Mouse (Mus musculus): Measurements from ENCODE around the gene Zfp341.

Zfp341 gene

GRCm38 (mm10) chr2:154589051-154589450 lies 24.0 kb upstream of the Zfp341 start:
- no peak for DNase-seq

DNA sequence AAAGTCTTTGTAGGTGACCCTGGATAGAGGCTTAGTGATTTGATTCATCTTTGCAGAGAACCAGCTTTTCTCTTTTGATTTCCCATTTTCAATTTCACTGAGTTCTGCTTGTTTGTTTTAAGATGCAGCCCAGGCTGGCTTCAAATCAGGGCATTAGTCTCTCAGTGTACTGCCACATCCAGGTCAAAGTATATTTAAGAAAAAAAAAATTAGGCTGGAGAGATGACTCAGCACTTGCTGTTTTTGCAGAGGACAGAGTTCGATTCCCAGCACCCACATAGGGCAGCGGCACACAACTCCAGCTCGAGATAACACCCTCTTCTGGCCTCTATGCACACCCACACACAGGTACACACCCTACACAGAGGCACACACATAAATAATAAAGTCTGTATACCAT lies 21.9 kb upstream of the Zfp341 start:
- DNase-seq: no peak

GRCm38 (mm10) chr2:154593025-154593424 lies 20.1 kb upstream of the Zfp341 start:
- peak; percentile 46 for DNase-seq

- DNase-seq: no peak
Measured at GRCm38 (mm10) chr2:154595775-154596174, 17.3 kb upstream of the Zfp341 start.

GRCm38 (mm10) chr2:154597399-154597798 lies 15.7 kb upstream of the Zfp341 start:
- no peak for DNase-seq

DNA sequence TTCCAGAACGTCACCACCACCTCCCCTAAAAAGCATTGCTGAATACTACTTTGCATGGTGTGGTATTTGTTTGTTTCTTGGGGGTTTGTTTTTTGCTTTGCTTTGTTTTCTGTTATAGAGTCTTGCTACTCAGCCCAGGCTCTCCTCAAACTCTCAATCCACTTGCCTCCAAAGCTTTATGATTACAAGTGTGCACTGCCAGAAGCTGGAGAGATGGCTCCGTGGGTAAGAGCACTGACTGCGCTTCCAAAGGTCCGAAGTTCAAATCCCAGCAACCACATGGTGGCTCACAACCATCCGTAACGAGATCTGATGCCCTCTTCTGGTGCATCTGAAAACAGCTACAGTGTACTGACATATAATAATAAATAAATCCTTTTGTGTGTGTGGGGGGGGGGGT lies 12.5 kb upstream of the Zfp341 start:
- no peak for DNase-seq

GRCm38 (mm10) chr2:154601324-154601723 lies 11.8 kb upstream of the Zfp341 start:
- DNase-seq: no peak

- no peak for DNase-seq
Measured at GRCm38 (mm10) chr2:154603007-154603637, 10.0 kb upstream of the Zfp341 start.

- DNase-seq: peak; percentile 99
Measured at GRCm38 (mm10) chr2:154603638-154604153, 9.4 kb upstream of the Zfp341 start, which contains the start of gene Pxmp4. Pxmp4 (minus strand) TSS chr2:154603708.

DNA sequence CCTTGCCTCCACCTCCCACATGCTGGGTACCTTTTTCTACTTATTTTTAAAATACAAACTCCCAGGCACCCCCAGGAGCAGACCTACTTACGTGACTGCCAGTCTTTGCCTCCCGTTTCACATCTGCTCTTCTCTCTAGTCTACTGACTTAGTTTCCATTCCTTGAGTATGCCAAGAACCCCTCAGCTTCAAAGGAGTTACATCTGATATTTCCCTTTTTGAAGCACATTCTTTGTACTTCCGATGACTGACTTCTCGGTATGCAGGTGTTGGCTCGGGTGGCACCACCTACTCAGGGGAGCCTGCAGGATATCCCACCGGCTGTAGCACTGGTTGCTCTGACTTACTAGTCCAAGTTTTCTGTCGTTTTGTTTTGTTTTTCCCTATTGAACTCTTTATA lies 8.9 kb upstream of the Zfp341 start:
- no peak for DNase-seq

DNA sequence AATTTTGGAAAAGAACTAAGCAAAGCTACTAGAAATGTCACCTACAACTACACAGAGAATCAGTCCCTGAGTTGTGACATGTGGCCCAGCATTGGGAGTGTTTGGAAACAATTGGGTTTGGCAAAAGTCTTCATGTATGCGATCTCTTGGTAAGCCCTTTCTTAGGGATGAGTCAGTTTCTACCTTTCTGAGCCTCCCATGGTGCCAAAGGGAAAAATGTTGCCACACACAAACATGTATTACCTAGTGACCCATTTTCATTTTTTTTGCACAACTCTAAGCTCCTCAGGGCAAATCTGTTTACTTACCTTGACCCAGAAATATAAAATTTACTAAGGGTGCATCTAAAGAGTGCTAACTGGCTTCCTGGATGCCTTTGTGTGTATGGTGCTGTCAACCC lies 6.1 kb upstream of the Zfp341 start:
- no peak for DNase-seq

DNA sequence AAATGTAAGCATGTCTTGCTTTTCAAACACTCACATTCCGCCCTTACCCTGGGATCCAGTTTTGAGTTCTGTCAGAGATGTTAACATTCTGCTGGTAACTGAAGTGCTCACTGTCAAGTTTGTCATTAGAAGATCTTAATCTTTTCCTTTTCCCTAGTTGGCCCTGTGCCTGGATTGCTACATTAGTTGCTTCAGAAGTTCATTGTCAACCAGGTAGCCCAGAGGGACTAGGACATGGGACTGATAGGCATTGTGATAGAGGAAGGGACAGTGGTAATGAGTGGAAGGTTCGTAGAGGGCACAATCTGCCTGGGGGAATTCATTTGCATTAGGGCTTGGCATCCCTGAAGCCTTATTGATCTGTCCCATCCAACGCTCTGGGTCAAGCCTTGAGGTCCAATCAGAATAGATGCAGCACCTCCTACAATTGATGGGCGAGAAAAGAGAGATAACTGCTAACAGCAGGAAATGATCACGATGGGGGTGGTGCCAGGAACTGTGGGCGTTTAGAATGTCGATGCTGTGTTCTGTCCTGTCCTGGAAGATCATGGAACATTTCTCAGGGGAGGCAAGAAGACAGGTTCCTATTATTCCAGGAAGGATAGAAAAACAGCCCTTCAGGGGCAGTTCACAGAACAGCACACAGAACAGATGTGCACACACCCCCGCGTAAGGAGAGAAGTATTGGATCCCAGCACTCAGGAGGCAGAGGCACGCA lies 3.9 kb upstream of the Zfp341 start:
- DNase-seq: no peak

DNA sequence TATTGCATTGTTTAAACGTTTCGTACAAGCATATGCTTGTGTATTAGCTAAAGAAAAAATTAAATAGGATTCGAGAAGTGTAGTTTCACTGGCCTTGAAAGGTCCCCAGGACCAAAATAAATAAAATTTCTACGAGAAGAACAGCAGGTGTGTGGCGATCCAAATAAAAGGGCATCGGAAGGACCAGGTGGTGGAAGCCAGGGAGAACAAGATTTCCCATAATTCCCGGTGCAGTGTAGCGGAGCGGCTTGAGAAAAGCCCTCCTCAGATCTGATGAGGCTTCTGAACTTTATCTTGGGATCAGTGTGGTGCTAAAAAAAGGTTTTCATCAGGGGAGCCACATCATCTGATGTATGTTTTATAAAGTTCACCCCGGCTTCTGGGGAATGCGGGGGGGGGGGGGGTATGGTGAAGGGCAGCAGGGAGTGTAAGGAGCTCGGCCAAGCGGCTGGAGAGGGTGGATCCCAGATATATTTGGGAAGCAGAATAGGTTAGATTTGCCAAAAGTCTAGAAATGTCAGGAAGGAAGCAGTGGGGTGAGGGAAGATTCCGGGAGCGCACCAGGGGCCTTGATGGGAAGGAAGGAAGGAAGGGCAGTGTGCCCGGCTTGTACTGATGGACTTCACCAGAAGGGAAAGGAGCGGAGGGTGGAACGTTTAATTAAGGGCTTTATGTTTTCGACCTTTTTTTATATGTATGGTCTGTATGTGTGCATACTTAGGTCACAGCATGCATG lies 1.9 kb downstream of the Zfp341 start:
- no peak for DNase-seq

DNA sequence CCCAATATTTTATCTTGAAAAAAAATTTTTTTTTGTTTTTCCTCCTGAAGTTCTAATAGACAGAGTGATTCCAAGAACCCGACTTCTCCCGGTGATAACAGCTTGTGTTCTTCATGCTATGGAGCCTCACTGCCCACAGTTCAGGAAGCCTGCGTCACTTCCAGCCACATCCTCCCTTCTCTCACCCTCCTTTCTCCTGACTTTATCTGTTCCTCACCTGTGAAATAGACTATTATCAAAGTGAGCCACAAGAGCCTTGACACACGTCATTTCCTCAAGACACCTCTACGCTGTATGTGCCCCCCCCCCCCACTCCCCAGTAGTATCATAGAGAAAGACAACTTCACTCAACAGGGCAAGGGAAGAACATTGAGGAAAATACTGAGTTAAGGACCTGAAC lies 2.6 kb downstream of the Zfp341 start:
- no peak for DNase-seq

GRCm38 (mm10) chr2:154617061-154617460 lies 4.0 kb downstream of the Zfp341 start:
- no peak for DNase-seq

DNA sequence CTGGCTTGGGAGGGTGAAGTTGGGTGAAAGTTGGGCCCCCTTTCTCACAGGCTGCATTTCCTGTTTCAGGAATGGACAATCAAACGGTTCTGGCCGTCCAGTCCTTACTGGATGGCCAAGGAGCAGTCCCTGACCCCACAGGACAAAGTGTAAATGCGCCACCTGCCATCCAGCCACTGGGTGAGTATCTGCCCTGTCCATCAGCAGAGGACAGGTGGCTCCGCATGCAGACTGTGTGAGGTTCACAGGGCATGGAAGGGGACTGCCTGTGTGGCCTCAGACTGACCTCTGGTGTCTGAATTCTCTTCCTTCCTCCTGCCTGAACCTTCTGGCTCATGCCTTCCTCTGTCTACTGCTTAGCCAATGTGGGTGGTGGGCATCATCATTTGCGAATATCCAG lies 8.6 kb downstream of the Zfp341 start:
- no peak for DNase-seq

GRCm38 (mm10) chr2:154624137-154624536 lies 11.0 kb downstream of the Zfp341 start:
- no peak for DNase-seq

DNA sequence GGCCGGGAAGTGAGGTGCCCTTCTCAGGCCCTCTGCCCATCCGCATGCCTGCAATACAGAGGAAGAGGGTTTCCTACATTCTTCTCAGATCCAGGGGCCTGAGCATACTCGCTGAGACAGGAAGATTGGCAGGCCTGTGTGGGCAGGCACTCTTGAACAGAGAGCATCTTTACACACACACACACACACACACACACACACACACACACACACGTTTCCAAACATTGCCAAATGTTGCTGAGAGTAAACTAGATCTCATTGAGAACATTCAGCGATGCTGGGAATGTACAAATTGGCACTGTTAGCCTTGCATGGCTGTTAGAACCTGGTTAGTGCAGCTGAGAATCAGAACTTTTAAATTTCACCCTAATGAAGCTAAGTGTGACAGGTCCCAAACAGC lies 17.4 kb downstream of the Zfp341 start:
- DNase-seq: no peak

DNA sequence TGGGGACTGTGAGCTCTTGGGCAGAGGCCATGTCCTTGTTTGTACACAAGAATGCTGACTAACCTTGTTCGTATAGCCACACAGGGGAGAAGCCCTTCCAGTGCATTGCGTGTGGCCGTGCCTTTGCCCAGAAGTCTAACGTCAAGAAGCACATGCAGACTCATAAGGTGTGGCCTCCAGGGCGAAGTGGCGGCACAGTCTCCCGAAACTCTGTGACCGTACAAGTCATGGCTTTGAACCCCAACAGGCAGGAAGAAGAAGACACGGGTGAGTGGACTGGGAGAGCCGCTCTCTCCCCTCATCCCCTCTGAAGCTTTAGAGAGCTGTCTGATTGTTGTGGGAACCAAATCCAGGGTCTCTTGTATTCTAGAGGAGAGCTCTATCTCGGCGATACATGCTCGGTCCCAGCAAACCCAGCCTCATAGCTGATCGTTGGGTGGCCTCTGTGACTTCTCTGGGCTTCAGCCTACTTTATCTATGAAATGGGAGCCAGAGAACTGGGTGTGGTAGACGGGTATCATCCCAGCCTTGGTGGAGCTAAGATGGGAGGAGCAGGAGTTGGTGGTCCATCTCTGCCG lies 19.2 kb downstream of the Zfp341 start:
- no peak for DNase-seq

DNA sequence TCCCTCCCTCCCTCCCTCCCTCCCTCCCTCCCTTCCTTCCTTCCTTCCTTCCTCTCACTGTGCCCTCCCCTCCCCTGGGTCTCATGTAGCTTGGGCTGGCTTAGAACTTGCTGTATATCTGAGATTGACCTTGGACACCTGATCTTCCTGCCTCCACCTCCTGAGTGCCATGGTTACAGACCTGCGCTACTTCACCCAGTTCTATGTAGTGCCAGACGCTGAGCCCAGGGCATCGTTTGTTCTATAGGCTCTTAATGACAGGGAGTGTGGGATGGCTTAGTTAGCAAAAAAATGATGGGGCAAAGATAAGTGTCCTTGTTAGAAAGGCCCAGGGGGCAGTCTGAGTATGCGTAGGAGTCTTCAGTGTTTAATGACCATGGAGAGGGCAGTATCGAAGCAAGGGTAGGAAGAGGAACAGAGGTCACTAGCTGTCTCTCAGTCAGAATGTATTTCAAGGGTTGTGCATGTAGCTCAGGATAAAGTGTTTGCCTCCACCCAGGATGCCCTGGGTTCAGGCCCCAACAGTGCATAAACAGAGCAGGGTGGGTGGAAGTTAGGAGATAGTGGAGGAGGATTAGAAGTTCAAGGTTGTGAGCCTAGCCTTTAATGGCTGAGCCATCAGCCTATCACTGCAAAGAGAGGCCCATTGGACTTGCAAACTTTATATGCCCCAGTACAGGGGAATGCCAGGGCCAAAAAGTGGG lies 20.1 kb downstream of the Zfp341 start:
- DNase-seq: no peak

- DNase-seq: no peak
Measured at GRCm38 (mm10) chr2:154633876-154634644, 21.0 kb downstream of the Zfp341 start.

DNA sequence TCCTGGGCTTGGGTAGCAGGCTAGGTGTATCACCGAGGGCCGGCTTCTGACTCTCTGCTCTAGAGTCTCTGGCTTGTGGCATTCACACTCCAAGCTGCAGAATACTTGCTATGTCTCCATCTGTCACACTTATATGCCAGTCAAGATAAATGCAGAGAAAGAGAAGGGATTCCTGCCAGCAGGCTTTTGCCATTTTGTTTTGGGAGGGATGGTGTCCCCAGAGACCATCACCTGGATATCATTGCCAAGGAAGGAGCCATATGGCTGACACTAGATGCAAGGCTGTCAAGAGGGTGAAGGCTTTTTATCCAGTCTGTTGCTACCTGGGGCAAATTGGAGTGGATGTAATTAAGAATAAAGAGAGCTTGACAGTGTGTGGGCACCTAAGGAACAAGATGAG lies 22.7 kb downstream of the Zfp341 start:
- no peak for DNase-seq
